Mouse (Mus musculus): ENCODE measurements around the gene Daglb. TPM values are rescaled to one million over a fixed set of nuclear protein-coding genes. Genes with fewer than 3 reads are reported as not detected.
"Not testable (repeated sequence)": the region's sequence is repeated elsewhere in the genome, so short reads cannot be mapped to it uniquely, and the experiment has no call there.

Daglb gene
- polyA plus RNA-seq, 1 experiment from 2014 or later = 9.3 TPM

- H3K4me3 ChIP-seq (ENCODE audit: low read length) = no peak overlapping the region
- no peak overlapping the region for H3K27ac ChIP-seq (ENCODE audit: low read length)
- no peak overlapping the region for H3K4me2 ChIP-seq (ENCODE audit: low read depth, low read length)
- no peak overlapping the region for H3K9ac ChIP-seq (ENCODE audit: low read length)
- 80% methylated on average over 3 of the region's 3 CpGs for WGBS
- H3K27me3 ChIP-seq (ENCODE audit: control insufficient read depth, insufficient read depth, low read length) = no peaks in the 10 kb centered on the region
- ATAC-seq (replicated peaks; ENCODE audit: extremely low read depth, insufficient read depth, low FRiP score) = no peak
- H3K9me3 ChIP-seq (replicated peaks; ENCODE audit: control insufficient read depth, low read length) = no peaks in the 10 kb centered on the region
- peaks cover 5% of the 10 kb centered on the region; the same call in 1 of the 2 replicates for H3K36me3 ChIP-seq (ENCODE audit: control insufficient read depth, insufficient read depth)
- H3K4me1 ChIP-seq (ENCODE audit: control insufficient read depth, insufficient read depth, low read length) = no peaks in the 10 kb centered on the region
These were observed 33.1 kb downstream of the Daglb start for GRCm38 (mm10) chr5:143497451-143497850.

- whole genome bisulfite sequencing = 85% methylated on average over 7 of the region's 7 CpGs
- Histone ChIP-seq H3K9me3 (replicated peaks; ENCODE audit: control insufficient read depth, low read length) (no peaks in the 10 kb centered on the region), H3K4me2 (ENCODE audit: low read depth, low read length) (no peak overlapping the region), H3K27me3 (ENCODE audit: control insufficient read depth, insufficient read depth, low read length) (no peaks in the 10 kb centered on the region), H3K27ac (ENCODE audit: low read length) (no peak overlapping the region), H3K36me3 (ENCODE audit: control insufficient read depth, insufficient read depth) (peaks cover 10% of the 10 kb centered on the region; the same call in 1 of the 2 replicates), H3K4me1 (ENCODE audit: control insufficient read depth, insufficient read depth, low read length) (no peaks in the 10 kb centered on the region), H3K4me3 (ENCODE audit: low read length) (no peak overlapping the region), H3K9ac (ENCODE audit: low read length) (no peak overlapping the region)
- ATAC-seq (replicated peaks; ENCODE audit: extremely low read depth, insufficient read depth, low FRiP score) = no peak
These were observed 34.8 kb downstream of the Daglb start for GRCm38 (mm10) chr5:143499197-143499596.

- H3K4me2 ChIP-seq (ENCODE audit: low read depth, low read length) = no peak overlapping the region
- 59% methylated on average over 4 of the region's 4 CpGs for WGBS
- H3K9ac ChIP-seq (ENCODE audit: low read length) = no peak overlapping the region
- peaks cover 11% of the 10 kb centered on the region for H3K36me3 ChIP-seq (ENCODE audit: control insufficient read depth, insufficient read depth)
- no peaks in the 10 kb centered on the region for H3K27me3 ChIP-seq (ENCODE audit: control insufficient read depth, insufficient read depth, low read length)
- no peaks in the 10 kb centered on the region for H3K9me3 ChIP-seq (replicated peaks; ENCODE audit: control insufficient read depth, low read length)
- H3K27ac ChIP-seq (ENCODE audit: low read length) = no peak overlapping the region
- ATAC-seq (replicated peaks; ENCODE audit: extremely low read depth, insufficient read depth, low FRiP score) = no peak
- H3K4me1 ChIP-seq (ENCODE audit: control insufficient read depth, insufficient read depth, low read length) = no peaks in the 10 kb centered on the region
- no peak overlapping the region for H3K4me3 ChIP-seq (ENCODE audit: low read length)
These were observed 35.3 kb downstream of the Daglb start for GRCm38 (mm10) chr5:143499686-143500085.

- H3K27me3 ChIP-seq (ENCODE audit: control insufficient read depth, insufficient read depth, low read length) = not testable (repeated sequence)
These were observed 36.3 kb downstream of the Daglb start for GRCm38 (mm10) chr5:143500711-143501110.

GRCm38 (mm10) chr5:143501140-143501539 is 36.8 kb downstream of the Daglb start:
- peaks cover 21% of the 10 kb centered on the region for H3K36me3 ChIP-seq (ENCODE audit: control insufficient read depth, insufficient read depth)
- H3K9me3 ChIP-seq (replicated peaks; ENCODE audit: control insufficient read depth, low read length) = no peaks in the 10 kb centered on the region
- H3K27ac ChIP-seq (ENCODE audit: low read length) = no peak overlapping the region
- WGBS = 73% methylated on average over 8 of the region's 8 CpGs
- H3K4me2 ChIP-seq (ENCODE audit: low read depth, low read length) = no peak overlapping the region
- H3K9ac ChIP-seq (ENCODE audit: low read length) = no peak overlapping the region
- no peak for ATAC-seq (replicated peaks; ENCODE audit: extremely low read depth, insufficient read depth, low FRiP score)
- H3K4me1 ChIP-seq (ENCODE audit: control insufficient read depth, insufficient read depth, low read length) = no peaks in the 10 kb centered on the region
- H3K27me3 ChIP-seq (ENCODE audit: control insufficient read depth, insufficient read depth, low read length) = no peaks in the 10 kb centered on the region
- no peak overlapping the region for H3K4me3 ChIP-seq (ENCODE audit: low read length)

More at GRCm38 (mm10) chr5:143500711-143501110, 36.3 kb downstream of the Daglb start:
- H3K4me1 ChIP-seq (ENCODE audit: control insufficient read depth, insufficient read depth, low read length); H3K9ac ChIP-seq (ENCODE audit: low read length); ATAC-seq (replicated peaks; ENCODE audit: extremely low read depth, insufficient read depth, low FRiP score); H3K27ac ChIP-seq (ENCODE audit: low read length); H3K4me2 ChIP-seq (ENCODE audit: low read depth, low read length); H3K4me3 ChIP-seq (ENCODE audit: low read length); H3K9me3 ChIP-seq (replicated peaks; ENCODE audit: control insufficient read depth, low read length): not testable (repeated sequence)
- 95% methylated on average over 13 of the region's 14 CpGs for WGBS
- peaks cover 21% of the 10 kb centered on the region for H3K36me3 ChIP-seq (ENCODE audit: control insufficient read depth, insufficient read depth)

- Histone ChIP-seq H3K27me3 (ENCODE audit: control insufficient read depth, insufficient read depth, low read length) (no peaks in the 10 kb centered on the region), H3K27ac (ENCODE audit: low read length) (no peak overlapping the region), H3K4me2 (ENCODE audit: low read depth, low read length) (no peak overlapping the region), H3K4me1 (ENCODE audit: control insufficient read depth, insufficient read depth, low read length) (no peaks in the 10 kb centered on the region), H3K36me3 (ENCODE audit: control insufficient read depth, insufficient read depth) (peaks cover 21% of the 10 kb centered on the region), H3K4me3 (ENCODE audit: low read length) (no peak overlapping the region), H3K9me3 (replicated peaks; ENCODE audit: control insufficient read depth, low read length) (no peaks in the 10 kb centered on the region), H3K9ac (ENCODE audit: low read length) (no peak overlapping the region)
- 68% methylated on average over 2 of the region's 2 CpGs for WGBS
- ATAC-seq (replicated peaks; ENCODE audit: extremely low read depth, insufficient read depth, low FRiP score) = no peak
These were observed 37.3 kb downstream of the Daglb start for GRCm38 (mm10) chr5:143501649-143502048.

GRCm38 (mm10) chr5:143502899-143503557 is 38.6 kb downstream of the Daglb start:
- H3K36me3 ChIP-seq (ENCODE audit: control insufficient read depth, insufficient read depth) = peaks cover 21% of the 10 kb centered on the region

GRCm38 (mm10) chr5:143503740-143504139 is 39.4 kb downstream of the Daglb start:
- ATAC-seq (replicated peaks; ENCODE audit: extremely low read depth, insufficient read depth, low FRiP score) = no peak
- Histone ChIP-seq H3K4me2 (ENCODE audit: low read depth, low read length) (no peak overlapping the region), H3K36me3 (ENCODE audit: control insufficient read depth, insufficient read depth) (peaks cover 21% of the 10 kb centered on the region), H3K27ac (ENCODE audit: low read length) (no peak overlapping the region), H3K27me3 (ENCODE audit: control insufficient read depth, insufficient read depth, low read length) (no peaks in the 10 kb centered on the region), H3K4me1 (ENCODE audit: control insufficient read depth, insufficient read depth, low read length) (peaks cover 10% of the 10 kb centered on the region), H3K4me3 (ENCODE audit: low read length) (no peak overlapping the region), H3K9me3 (replicated peaks; ENCODE audit: control insufficient read depth, low read length) (no peaks in the 10 kb centered on the region), H3K9ac (ENCODE audit: low read length) (no peak overlapping the region)
- 94% methylated on average over 6 of the region's 6 CpGs for WGBS

More at GRCm38 (mm10) chr5:143502899-143503557, 38.6 kb downstream of the Daglb start:
- Histone ChIP-seq H3K9me3 (replicated peaks; ENCODE audit: control insufficient read depth, low read length) (no peaks in the 10 kb centered on the region), H3K4me2 (ENCODE audit: low read depth, low read length) (no peak overlapping the region), H3K27ac (ENCODE audit: low read length) (no peak overlapping the region), H3K4me1 (ENCODE audit: control insufficient read depth, insufficient read depth, low read length) (peaks cover 4% of the 10 kb centered on the region), H3K9ac (ENCODE audit: low read length) (no peak overlapping the region), H3K27me3 (ENCODE audit: control insufficient read depth, insufficient read depth, low read length) (no peaks in the 10 kb centered on the region), H3K4me3 (ENCODE audit: low read length) (no peak overlapping the region)
- WGBS = 89% methylated on average over 19 of the region's 19 CpGs
- no peak for ATAC-seq (replicated peaks; ENCODE audit: extremely low read depth, insufficient read depth, low FRiP score)

GRCm38 (mm10) chr5:143504453-143504852 is 40.1 kb downstream of the Daglb start:
- 64% methylated on average over 3 of the region's 3 CpGs for WGBS
- no peak overlapping the region for H3K4me2 ChIP-seq (ENCODE audit: low read depth, low read length)
- no peak overlapping the region for H3K9ac ChIP-seq (ENCODE audit: low read length)
- peaks cover 16% of the 10 kb centered on the region for H3K4me1 ChIP-seq (ENCODE audit: control insufficient read depth, insufficient read depth, low read length)
- no peak overlapping the region for H3K4me3 ChIP-seq (ENCODE audit: low read length)
- no peaks in the 10 kb centered on the region for H3K27me3 ChIP-seq (ENCODE audit: control insufficient read depth, insufficient read depth, low read length)
- no peaks in the 10 kb centered on the region for H3K9me3 ChIP-seq (replicated peaks; ENCODE audit: control insufficient read depth, low read length)
- peaks cover 19% of the 10 kb centered on the region for H3K36me3 ChIP-seq (ENCODE audit: control insufficient read depth, insufficient read depth)
- H3K27ac ChIP-seq (ENCODE audit: low read length) = no peak overlapping the region
- no peak for ATAC-seq (replicated peaks; ENCODE audit: extremely low read depth, insufficient read depth, low FRiP score)
